Mouse (Mus musculus): ENCODE results near the gene Tcf7l1.

Tcf7l1 gene

DNA sequence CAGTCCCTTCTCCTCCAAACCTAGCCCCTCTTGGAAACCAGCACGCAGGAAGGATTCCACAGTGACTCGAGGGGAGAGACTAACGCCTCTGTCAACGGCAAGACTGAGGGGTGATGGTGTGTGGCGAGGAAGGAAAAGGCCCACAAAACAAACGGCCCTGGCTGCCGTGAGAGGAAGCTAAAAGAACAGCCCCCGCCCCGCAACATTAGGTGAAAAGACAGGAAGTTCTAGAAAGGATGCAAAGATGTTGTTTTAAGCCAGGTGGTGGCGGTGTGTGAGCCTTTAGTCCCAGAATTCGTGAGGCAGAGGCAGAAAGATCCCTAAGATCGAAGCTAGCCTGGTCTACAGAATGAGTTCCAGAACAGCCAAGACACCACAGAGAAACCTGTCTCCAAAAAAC, 43.3 kb downstream of the Tcf7l1 start:
- no peak for DNase-seq (ENCODE audit: low read depth, low spot score)

DNA sequence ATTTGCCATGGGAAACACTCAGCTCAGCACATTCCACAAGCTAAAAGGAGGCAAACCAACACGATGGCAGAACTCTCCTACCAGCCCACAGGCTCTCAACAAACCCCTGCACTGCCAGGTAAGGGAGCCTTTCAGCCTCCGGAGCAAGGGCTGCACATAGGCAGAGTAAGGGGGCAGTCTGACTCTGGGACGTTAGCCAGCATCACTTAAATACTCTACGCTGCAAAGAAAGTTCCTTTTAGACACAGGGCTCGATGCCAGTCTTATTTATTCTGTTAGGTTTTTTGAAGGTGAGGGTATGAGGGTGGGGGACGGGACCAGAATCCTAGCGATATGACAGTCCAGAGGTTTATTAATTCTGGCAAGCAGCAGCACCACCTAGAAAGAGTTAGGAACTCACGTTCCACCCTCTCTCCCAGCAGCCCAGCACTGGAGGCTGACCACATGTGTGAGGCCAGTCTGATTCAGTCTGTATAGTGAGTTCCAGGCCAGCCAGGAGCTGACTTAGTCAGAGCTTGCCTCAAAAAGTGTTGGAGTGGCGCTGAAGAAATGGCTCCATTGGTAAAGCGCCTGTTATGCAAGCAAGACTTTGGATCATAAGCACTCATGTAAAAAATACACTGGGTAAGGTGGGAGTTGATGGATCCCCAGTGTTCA, 44.8 kb downstream of the Tcf7l1 start:
- no peak for DNase-seq (ENCODE audit: low read depth, low spot score)

DNA sequence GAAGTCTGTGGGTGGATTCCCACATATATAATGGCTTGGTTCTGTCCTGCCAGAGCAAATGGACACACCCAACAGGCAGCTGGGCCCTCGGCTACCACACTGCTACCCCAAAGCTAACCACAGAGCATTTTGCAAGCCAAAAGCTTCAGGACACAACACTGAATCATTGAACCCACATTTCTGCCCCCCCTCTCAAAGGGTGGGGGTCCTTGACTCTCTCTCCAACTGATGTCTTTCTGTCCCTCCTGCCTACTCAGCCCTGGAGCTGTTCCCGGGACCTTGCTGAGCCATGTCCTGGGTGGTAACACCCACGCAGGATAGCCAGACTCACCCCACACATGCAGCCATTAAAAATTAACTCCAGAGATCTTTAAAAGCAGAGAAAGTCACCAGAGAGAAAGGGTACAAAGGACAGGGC, 45.4 kb downstream of the Tcf7l1 start:
- no peak for DNase-seq (ENCODE audit: low read depth, low spot score)

GRCm38 (mm10) chr6:72742331-72742730, 46.7 kb downstream of the Tcf7l1 start:
- no peak for DNase-seq (ENCODE audit: low read depth, low spot score)

- DNase-seq (ENCODE audit: low read depth, low spot score) = no peak
Observed at GRCm38 (mm10) chr6:72740596-72741421, 48.2 kb downstream of the Tcf7l1 start.

DNA sequence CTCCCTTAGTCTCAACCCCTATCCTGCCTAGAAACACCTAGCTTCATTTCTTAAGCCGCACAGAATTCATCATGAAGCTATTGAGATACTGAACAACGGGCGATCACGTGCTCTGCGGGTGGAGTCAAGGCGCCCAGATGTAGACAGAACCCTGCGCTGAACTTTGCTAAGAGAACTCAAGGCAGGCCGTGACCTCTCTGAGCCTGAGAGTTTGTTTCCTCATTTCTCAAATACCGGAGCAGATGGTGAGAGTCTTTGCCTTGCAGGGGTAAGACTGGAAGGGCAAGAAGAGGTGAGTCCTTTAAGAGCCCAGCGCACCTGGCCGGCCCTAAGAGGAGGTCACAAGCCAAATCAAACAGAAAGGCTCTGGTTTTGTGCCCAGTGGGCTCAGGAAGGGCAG, 52.2 kb downstream of the Tcf7l1 start:
- no peak for DNase-seq (ENCODE audit: low read depth, low spot score)

- DNase-seq (ENCODE audit: low read depth, low spot score) = no peak
Observed at GRCm38 (mm10) chr6:72735206-72735605, 53.8 kb downstream of the Tcf7l1 start.

DNA sequence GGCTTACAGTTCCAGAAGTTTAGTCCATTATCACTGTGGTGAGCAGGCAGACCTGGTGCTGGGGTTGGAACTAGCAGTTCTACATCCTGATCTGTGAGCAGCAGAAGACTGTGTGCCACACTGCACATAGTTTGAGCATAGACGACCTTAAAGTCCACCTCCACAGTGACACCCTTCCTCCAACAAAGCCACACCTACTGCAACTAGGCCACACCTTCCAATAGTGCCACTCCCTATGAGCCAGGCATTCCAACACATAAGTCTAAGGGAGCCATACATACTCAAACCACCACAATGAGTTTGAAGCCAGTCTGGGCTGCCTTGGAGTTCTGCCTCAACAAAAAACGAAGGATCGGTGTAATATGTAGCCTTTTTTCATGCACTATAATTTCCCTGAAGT, 55.7 kb downstream of the Tcf7l1 start:
- no peak for DNase-seq (ENCODE audit: low read depth, low spot score)

DNA sequence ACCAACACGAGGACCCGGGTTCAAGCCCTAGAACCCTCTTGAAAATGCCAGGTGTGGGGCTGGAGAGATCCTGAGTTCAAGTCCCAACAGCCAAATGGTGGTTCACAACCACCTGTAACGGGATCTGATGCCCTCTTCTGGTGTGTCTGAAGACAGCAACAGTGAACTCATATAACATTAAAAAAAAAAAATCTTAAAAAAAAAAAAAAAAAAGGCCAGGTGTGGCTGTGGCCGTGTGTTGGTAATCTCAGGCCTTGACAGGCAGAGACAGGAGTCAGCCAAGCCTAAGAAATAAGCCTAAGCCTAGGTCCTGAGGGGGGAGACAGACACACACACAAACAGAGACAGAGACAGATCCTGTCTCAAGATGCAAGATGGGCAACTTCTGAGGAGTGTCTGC, 56.9 kb downstream of the Tcf7l1 start:
- no peak for DNase-seq (ENCODE audit: low read depth, low spot score)

GRCm38 (mm10) chr6:72730560-72730849, 58.5 kb downstream of the Tcf7l1 start:
- no peak for DNase-seq (ENCODE audit: low read depth, low spot score)

DNA sequence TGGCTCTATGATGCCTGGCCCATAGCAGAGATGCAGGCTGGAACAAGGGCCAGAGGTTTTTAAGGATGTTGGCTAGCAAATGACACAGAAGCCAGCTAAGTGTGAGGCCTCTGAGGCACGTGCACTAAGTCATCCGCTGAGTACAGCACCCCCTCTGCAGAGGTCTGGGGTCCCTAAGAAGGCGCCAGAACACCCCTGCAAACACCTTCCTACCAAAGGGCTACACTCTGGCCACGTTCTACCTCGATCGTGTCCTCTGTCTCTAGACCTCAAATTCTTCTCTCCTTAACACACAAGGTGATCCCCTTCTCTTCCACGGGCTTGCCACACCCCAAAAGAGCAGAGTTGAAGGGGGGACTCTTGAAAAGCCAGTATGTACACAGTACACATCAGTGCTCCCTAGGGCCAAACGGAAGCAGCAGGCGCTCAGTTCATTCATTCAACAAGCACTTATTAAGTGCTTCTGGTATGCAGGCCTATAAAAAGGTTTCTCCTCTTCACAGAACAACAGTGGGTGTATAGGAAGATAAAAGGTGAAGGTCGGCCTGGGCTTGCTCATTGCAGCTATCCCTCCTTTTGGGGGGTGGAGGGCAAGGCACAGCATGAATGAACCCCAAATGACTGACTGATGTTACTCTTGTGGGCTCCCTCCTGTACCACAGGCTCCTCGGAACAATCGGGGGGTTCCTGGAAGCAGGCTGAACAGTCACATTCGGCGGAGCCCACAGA, 59.1 kb downstream of the Tcf7l1 start:
- no peak for DNase-seq (ENCODE audit: low read depth, low spot score)

- no peak for DNase-seq (ENCODE audit: low read depth, low spot score)
Observed at GRCm38 (mm10) chr6:72727826-72728225, 61.2 kb downstream of the Tcf7l1 start.

DNA sequence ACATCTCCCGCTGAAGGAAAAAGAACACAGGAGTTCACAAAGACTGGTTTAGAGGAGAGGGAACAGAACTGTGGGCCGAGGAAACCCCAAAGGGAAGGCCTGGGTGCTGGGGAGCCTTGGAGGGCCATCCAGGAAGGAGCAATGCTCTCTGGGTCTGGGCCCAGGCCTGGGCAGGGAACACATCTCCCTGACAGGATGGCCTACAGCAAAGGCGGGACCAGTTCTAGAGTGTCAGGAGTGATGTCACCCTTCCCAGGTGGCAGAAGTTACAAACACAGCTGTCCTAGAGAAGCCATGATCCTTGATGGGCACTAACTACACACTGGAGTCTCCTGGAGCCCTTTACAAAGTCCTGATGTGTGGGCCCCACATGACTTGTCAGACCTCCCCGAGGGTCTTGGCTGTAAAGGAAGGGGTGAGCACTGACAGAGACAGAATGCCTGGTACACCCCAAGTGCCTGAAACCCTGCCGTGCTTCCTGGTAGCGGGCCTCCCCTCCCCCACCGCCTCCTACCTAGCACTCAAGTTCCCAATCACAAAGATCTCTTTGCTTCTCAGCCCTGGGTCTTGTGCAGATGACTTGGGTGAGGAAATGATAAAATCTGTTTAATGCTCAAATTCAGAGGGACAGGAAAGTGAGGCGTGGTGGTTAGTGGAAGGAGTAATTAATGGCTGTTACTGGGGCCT, 64.4 kb downstream of the Tcf7l1 start:
- no peak for DNase-seq (ENCODE audit: low read depth, low spot score)

- DNase-seq (ENCODE audit: low read depth, low spot score) = no peak
Observed at GRCm38 (mm10) chr6:72723731-72724385, 65.2 kb downstream of the Tcf7l1 start.

DNA sequence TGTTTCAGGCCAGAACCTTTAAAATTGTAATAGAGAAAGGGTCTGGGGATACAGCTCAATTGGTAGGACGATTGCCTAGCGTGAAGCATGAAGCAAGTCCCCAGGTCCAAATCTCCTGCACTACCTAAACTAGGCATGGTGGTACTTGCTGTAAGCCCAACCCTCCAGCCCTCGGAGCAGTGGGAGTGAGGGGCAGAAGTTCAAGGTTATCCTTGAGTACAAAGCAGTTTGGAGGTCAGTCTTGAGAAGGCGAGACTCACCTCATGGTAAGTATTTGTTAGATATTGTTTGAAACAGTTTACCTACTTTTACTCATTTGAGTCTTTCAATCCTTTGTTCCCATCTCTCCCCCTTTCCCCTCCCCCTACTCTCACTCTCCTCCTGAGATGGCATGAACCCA, 65.9 kb downstream of the Tcf7l1 start:
- no peak for DNase-seq (ENCODE audit: low read depth, low spot score)

DNA sequence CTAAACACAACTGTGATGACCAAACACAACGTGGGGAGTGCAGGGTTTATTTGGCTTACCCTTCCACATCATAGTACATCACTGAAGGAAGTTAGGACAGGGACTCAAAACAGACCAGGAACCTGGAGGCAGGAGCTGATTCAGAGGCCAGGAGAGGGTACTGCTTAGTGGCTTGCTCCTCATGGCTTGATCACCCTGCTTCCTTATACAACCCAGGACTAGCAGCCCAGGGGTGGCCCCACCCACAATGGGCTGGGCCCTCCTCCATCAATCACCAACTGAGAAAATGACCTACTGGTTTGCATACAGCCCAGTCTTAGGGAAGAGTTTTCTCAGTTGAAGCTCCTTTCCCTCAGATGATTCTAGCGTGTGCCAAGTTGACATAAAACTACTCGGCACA, 68.2 kb downstream of the Tcf7l1 start:
- no peak for DNase-seq (ENCODE audit: low read depth, low spot score)

DNA sequence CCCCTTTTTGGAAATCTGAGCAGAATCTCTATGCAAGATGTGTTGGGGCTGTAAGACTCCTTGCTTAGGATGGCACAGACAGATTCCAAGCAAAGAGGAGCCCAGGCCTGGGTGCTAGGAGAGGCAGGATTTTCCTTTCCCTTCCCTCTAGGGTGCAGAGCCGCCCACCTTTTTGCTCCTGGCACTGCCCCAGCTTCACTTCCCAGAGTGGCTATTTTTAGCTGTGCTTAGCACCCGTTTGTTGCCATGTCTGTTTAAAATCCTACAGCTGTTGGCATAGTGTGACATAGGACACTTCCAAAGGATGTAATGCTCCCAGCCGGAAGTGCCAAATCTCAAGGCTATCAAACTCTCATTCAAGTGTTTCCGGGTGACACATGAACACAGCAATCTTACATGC, 74.3 kb downstream of the Tcf7l1 start:
- DNase-seq (ENCODE audit: low read depth, low spot score) = no peak

DNA sequence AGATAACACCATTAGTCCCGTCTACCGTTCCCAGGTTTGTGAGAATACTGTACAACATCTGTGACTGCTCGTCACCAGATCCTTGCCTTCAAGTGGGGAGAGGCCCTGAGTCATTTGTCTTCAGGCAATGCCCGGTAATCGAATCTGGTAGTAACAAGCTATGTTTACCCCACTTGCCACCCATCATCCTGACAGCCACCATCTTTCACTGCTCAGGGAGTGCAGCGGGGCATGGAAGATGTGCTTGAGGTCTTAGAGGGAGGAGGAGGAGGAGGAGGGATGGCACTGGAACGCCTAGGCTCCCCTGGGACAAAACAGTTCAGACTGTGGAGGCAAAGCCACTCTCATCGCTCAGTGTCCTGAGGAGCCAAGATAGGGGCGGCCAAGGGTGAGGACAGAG, 74.8 kb downstream of the Tcf7l1 start:
- DNase-seq (ENCODE audit: low read depth, low spot score) = no peak

GRCm38 (mm10) chr6:72711508-72712081, 77.5 kb downstream of the Tcf7l1 start:
- DNase-seq (ENCODE audit: low read depth, low spot score) = peak; percentile 97

GRCm38 (mm10) chr6:72710897-72711507, 78.1 kb downstream of the Tcf7l1 start:
- peak; percentile 66 for DNase-seq (ENCODE audit: low read depth, low spot score)
